Mouse (Mus musculus): ENCODE data around the gene Arhgap10.

DNA sequence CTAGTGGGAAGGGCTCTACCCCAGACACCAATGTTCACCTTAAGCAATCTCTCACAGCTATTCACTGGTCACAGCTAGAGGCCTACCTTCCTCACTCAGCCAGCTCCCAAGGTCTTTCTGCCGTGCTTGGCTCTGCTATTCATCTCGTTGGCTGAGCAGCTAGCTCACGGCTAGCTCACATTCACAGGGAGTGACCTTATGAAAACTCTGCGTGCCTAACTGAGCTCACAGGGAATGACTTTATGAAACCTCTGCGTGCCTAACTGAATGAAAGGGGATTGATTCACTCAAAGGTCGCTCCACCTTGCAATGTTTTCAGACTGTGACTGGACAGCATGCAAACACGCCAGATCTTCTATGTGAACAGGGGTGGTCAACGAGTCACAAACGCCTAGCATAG, 107.4 kb downstream of the Arhgap10 start:
- TF ChIP-seq GATA1 (IDR thresholded peaks at IDR 0.05; ENCODE audit: low read length) (no peak), TAL1 (IDR thresholded peaks at IDR 0.05; ENCODE audit: low read length) (no peak)
